Mouse (Mus musculus) heart, embryonic 14.5 days (tissue): Measurements from ENCODE around the gene Thpo. TPM values are rescaled to one million over a fixed set of nuclear protein-coding genes. Genes with fewer than 3 reads are reported as not detected.

Experiments
- ATAC-seq: fragments of 200-750 bp; cut with Nextera tagmentation; 2 replicates; pipeline ENCODE4 v1.8.0; 2017; ENCODE audit warnings: low read depth, moderate TSS enrichment; ENCODE audit not compliant: insufficient number of reproducible peaks, insufficient read depth, low FRiP score
- H3K27ac ChIP-seq, 2 experiments: fragments of 200-500 bp in 1 of 2; fragments of 300-500 bp in 1 of 2; sonication (generic) in 1 of 2; replicated peaks in 1 of 2; 2 replicates each; pipeline ENCODE4 v1.5.1; 2012 to 2014; ENCODE audit warnings: low read depth in 2 of 2, low read length in 2 of 2, control low read depth in 1 of 2, mild to moderate bottlenecking in 1 of 2, mixed read lengths in 1 of 2; ENCODE audit not compliant: control insufficient read depth in 1 of 2, insufficient read depth in 1 of 2
- H3K27me3 ChIP-seq: fragments of 300-500 bp; sonication (generic); 2 replicates; pipeline ENCODE4 v1.6.1; 2014; ENCODE audit warnings: mild to moderate bottlenecking, low read length, control low read depth; ENCODE audit not compliant: control insufficient read depth, insufficient read depth
- H3K36me3 ChIP-seq: fragments of 300-500 bp; sonication (generic); 2 replicates; pipeline ENCODE4 v1.6.1; 2014; ENCODE audit warnings: mild to moderate bottlenecking, control low read depth, low read length, mixed read lengths; ENCODE audit not compliant: control insufficient read depth, insufficient read depth
- H3K4me1 ChIP-seq, 2 experiments: fragments of 200-500 bp in 1 of 2; fragments of 300-500 bp in 1 of 2; sonication (generic) in 1 of 2; 2 replicates each; pipeline ENCODE4 v1.6.1; 2012 to 2014; ENCODE audit warnings: low read length in 2 of 2, control low read depth in 1 of 2, mixed read lengths in 1 of 2; ENCODE audit not compliant: control insufficient read depth in 2 of 2, insufficient read depth in 2 of 2
- H3K4me2 ChIP-seq: fragments of 300-500 bp; sonication (generic); 2 replicates; pipeline ENCODE4 v1.6.1; 2014; ENCODE audit warnings: mild to moderate bottlenecking, low read length
- H3K4me3 ChIP-seq, 2 experiments: fragments of 200-500 bp in 1 of 2; fragments of 300-500 bp in 1 of 2; sonication (generic) in 1 of 2; 2 replicates each; pipeline ENCODE4 v1.5.1; 2012 to 2014; ENCODE audit warnings: low read length in 2 of 2, mild to moderate bottlenecking in 2 of 2, control low read depth in 1 of 2, low read depth in 1 of 2, moderate library complexity in 1 of 2; ENCODE audit not compliant: control insufficient read depth in 1 of 2, insufficient read depth in 1 of 2
- H3K9ac ChIP-seq: fragments of 300-500 bp; sonication (generic); 2 replicates; pipeline ENCODE4 v1.6.1; 2014; ENCODE audit warnings: mild to moderate bottlenecking, low read length
- H3K9me3 ChIP-seq: fragments of 300-500 bp; sonication (generic); 2 replicates; pipeline ENCODE4 v1.6.1; 2016; ENCODE audit warnings: low read length, control low read depth; ENCODE audit not compliant: control insufficient read depth
- WGBS: fragments of 180-500 bp; shearing (Covaris S2); extraction: QIAGEN DNeasy Blood & Tissue Kit; methylation state at CpG from one replicate; pipeline ENCODE4 v1.1.7; 2014; 5-methylcytosine and 5-hydroxymethylcytosine counted together
- polyA plus RNA-seq: library from polyadenylated mRNA; unstranded; fragments of >200 nt; fragmentation: Nextera tagmentation; extraction: Ambion mirVana; gene quantifications from 2 replicates; pipeline ENCODE4 v1.2.1, GENCODE M21; 2014

Thpo gene
- polyA plus RNA-seq, 1 experiment from 2014 or later: 0.34 TPM

- WGBS: 94% methylated on average over 11 of the region's 11 CpGs
- no peak overlapping the region for H3K27ac ChIP-seq
- ATAC-seq: no peak
- H3K9ac ChIP-seq: no peak overlapping the region
- H3K27me3 ChIP-seq: no peaks in the 10 kb centered on the region
- peaks cover 37% of the 10 kb centered on the region for H3K36me3 ChIP-seq
- H3K4me1 ChIP-seq: peaks cover 7 to 15% of the 10 kb centered on the region in 2 experiments
- no peaks in the 10 kb centered on the region for H3K9me3 ChIP-seq
- no peak overlapping the region for H3K4me3 ChIP-seq
- H3K4me2 ChIP-seq: no peak overlapping the region
Observed at GRCm38 (mm10) chr16:20710370-20710769, 23.9 kb downstream of the Thpo start.

DNA sequence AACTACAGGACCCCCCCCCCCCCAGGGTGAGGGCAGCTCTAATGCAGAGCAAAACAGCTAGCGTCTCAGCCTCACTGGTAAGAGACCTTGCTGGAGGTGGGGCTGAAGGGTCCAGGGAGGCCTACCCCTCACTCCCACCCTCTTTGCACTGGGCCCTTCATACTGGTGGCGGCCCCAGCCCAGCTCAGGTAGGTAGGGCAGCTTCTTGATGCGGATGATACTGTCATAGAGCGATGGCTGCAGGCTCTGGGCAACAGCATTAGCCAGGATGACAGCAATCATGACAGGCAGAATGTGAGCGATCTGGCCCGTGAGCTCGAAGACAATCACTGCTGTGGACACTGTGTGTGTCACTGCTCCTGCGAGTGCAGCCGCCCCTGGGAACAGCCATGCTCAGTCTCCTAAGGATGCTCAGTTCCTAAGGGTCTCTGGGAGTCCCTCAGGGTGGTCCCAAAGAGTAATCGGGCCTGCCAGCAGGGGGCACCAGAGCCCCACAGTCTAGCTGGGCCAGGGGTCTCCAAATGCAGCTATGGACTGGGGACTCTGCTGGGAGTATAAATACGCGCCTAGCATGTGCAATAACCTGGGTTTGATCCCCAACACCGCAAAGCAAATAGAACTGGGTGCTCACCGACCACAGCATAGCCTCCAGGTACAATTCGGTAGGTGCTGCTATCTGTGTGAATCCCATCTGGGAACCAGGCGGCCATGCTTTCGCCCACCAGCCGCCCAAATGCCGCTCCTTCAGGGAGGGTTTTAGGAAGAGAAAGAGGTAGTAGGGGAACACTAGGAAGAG, 25.2 kb downstream of the Thpo start:
- no peak for ATAC-seq
- no peak overlapping the region for H3K27ac ChIP-seq
- H3K4me2 ChIP-seq: no peak overlapping the region
- H3K9me3 ChIP-seq: no peaks in the 10 kb centered on the region
- H3K9ac ChIP-seq: no peak overlapping the region
- peaks cover 2 to 5% of the 10 kb centered on the region in 2 experiments for H3K4me1 ChIP-seq
- H3K27me3 ChIP-seq: no peaks in the 10 kb centered on the region
- H3K4me3 ChIP-seq: no peak overlapping the region
- 70% methylated on average over 19 of the region's 19 CpGs for WGBS
- peaks cover 37% of the 10 kb centered on the region for H3K36me3 ChIP-seq

DNA sequence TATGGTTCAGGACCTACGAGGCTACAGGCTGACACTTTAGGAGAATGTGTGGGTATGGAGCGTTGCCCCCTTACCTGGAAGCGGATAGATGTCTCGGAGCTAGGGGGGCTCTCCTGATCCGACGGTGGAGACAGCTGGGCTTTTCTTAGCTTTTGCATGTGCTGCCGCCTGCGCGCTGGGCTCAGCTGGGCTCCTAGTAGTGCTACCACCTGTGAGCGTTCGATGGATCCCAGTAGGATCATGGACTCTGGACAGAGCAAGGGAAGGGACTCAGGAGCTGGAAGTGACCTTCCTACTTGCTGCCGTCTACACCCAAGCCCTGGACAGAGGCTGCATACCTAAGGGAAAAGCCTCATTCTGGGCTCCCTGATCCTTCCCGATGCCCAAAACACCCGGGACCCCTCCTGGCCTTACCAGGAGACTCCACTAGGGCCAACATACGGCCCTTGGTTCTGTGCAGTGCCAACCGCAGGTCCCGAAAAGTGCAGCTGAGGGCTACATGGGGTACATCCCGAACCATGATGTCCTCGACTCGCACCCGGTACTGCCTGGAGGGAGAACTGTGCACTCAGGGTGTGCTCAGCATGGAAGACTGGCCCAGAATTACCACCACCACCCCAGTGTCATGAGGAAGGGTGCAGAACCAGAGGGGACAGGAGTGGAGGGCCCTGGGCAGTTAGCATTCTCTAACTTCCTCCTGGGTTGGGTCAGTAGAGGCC, 25.9 kb downstream of the Thpo start:
- Histone ChIP-seq H3K9ac (no peak overlapping the region), H3K4me3 (no peak overlapping the region), H3K4me2 (no peak overlapping the region), H3K27me3 (no peaks in the 10 kb centered on the region), H3K4me1 (no peaks in the 10 kb centered on the region), H3K36me3 (peaks cover 37% of the 10 kb centered on the region), H3K27ac (no peak overlapping the region), H3K9me3 (no peaks in the 10 kb centered on the region)
- no peak for ATAC-seq
- WGBS: 90% methylated on average over 21 of the region's 21 CpGs

GRCm38 (mm10) chr16:20706407-20707055, 27.8 kb downstream of the Thpo start:
- Histone ChIP-seq H3K36me3 (peaks cover 26% of the 10 kb centered on the region), H3K4me1 (peaks cover 13% of the 10 kb centered on the region in 2 experiments), H3K4me3 (no peak overlapping the region), H3K27ac (no peak overlapping the region), H3K9ac (no peak overlapping the region), H3K27me3 (no peaks in the 10 kb centered on the region), H3K4me2 (no peak overlapping the region), H3K9me3 (no peaks in the 10 kb centered on the region)
- no peak for ATAC-seq
- WGBS: 84% methylated on average over 2 of the region's 2 CpGs

GRCm38 (mm10) chr16:20705786-20706185, 28.5 kb downstream of the Thpo start:
- Histone ChIP-seq H3K27ac (no peak overlapping the region), H3K36me3 (peaks cover 20% of the 10 kb centered on the region; the same call in 1 of the 2 replicates), H3K4me1 (peaks cover 13 to 16% of the 10 kb centered on the region in 2 experiments), H3K27me3 (no peaks in the 10 kb centered on the region), H3K4me3 (no peak overlapping the region), H3K9ac (no peak overlapping the region), H3K4me2 (no peak overlapping the region), H3K9me3 (no peaks in the 10 kb centered on the region)
- WGBS: 64% methylated on average over 3 of the region's 3 CpGs
- no peak for ATAC-seq

DNA sequence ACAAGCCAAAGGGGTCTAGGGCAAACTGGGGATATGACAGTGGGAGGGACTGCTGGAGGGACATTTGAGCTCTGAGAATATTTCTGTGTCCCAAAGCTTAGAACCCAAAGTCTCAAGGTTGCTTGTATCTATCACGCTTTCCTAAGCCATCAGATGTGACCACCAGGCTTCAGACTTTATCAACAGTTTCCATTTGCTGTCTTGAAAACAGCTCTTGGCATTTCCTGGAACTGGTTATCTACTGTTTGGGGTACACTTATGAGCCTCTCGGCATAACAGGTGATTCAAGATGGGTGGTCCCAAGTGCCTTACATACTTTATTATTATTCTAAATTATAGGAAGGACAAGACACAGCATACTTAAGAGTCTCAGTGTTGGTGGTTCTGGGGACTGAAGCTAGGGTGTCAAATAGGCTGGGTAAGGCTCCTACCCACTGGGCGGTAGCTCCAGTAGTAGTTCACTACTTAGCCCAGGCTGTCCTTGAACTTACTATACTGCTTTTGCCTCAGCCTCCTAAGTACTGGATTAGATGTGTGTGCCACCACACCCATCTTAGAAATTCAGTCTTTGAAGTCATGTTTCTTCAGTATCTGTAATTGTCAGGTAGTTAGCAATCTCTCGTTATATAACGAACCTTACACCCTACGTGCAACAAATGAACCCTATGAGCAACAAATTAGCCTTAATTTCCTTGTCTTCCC, 30.5 kb downstream of the Thpo start:
- no peak for ATAC-seq
- Histone ChIP-seq H3K4me3 (no peak overlapping the region), H3K27ac (no peak overlapping the region), H3K4me1 (peaks cover 13 to 16% of the 10 kb centered on the region in 2 experiments), H3K27me3 (no peaks in the 10 kb centered on the region), H3K9ac (no peak overlapping the region), H3K4me2 (no peak overlapping the region), H3K9me3 (no peaks in the 10 kb centered on the region), H3K36me3 (peaks cover 26% of the 10 kb centered on the region)
- WGBS: 88% methylated on average over 6 of the region's 6 CpGs

DNA sequence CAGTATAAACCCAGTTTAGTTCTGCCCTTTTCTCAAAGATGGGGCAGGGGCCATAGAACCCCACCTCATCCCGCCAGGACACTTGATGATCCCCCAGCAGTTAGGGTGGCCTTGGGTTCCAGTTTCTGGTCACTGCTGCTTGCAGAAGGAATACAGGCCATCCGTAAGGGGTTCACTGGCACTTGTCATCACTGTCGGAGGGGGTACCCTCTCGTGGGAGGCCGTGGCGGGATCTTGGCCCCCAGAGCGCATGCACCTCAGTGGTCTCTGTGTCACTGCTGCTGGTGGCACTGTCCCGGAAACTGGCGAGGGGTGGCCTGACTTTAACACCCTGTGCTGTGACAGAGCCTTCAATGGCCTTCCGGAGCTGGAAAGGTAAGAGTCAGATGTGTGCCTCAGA, 31.2 kb downstream of the Thpo start:
- Histone ChIP-seq H3K27me3 (no peaks in the 10 kb centered on the region), H3K4me3 (no peak overlapping the region), H3K9ac (no peak overlapping the region), H3K27ac (no peak overlapping the region), H3K36me3 (peaks cover 24% of the 10 kb centered on the region), H3K4me1 (peaks cover 13 to 16% of the 10 kb centered on the region in 2 experiments), H3K9me3 (no peaks in the 10 kb centered on the region), H3K4me2 (no peak overlapping the region)
- ATAC-seq: no peak
- WGBS: 90% methylated on average over 10 of the region's 10 CpGs
